Mouse (Mus musculus): Measurements from ENCODE around the gene Cyp2j9.
A peak's percentile ranks its signal among the peaks of the same experiment; 100 is the strongest.
"Not testable (repeated sequence)": the region's sequence is repeated elsewhere in the genome, so short reads cannot be mapped to it uniquely, and the experiment has no call there.

Gene Cyp2j9

GRCm38 (mm10) chr4:96590911-96591790 is at the start of gene Cyp2j9:
Gene Cyp2j9 (minus strand): TSS chr4:96591578.
- DNase-seq (ENCODE audit: low spot score in 2 of 2), result peak; percentile 63 to 70

- no peak for DNase-seq (ENCODE audit: low spot score in 2 of 2)
Measured at GRCm38 (mm10) chr4:96635455-96635854, 44.1 kb upstream of the Cyp2j9 start.

GRCm38 (mm10) chr4:96622474-96622873 is 31.1 kb upstream of the Cyp2j9 start:
- no peak for DNase-seq (ENCODE audit: low spot score in 2 of 2)

GRCm38 (mm10) chr4:96591791-96592150 is 393 bp upstream of the Cyp2j9 start:
- peak; percentile 86 to 87 for DNase-seq (ENCODE audit: low spot score in 2 of 2)

GRCm38 (mm10) chr4:96581425-96582088 is 9.8 kb downstream of the Cyp2j9 start:
- peak in 1 of 2 experiments; percentile 18 for DNase-seq (ENCODE audit: low spot score in 2 of 2)

- not testable (repeated sequence) for DNase-seq (ENCODE audit: low spot score in 2 of 2)
Measured at GRCm38 (mm10) chr4:96580351-96580750, 11.0 kb downstream of the Cyp2j9 start.

- no peak for DNase-seq (ENCODE audit: low spot score in 2 of 2)
Measured at GRCm38 (mm10) chr4:96569442-96569841, 21.9 kb downstream of the Cyp2j9 start.

GRCm38 (mm10) chr4:96567988-96568387 is 23.4 kb downstream of the Cyp2j9 start:
- no peak for DNase-seq (ENCODE audit: low spot score in 2 of 2)

DNA sequence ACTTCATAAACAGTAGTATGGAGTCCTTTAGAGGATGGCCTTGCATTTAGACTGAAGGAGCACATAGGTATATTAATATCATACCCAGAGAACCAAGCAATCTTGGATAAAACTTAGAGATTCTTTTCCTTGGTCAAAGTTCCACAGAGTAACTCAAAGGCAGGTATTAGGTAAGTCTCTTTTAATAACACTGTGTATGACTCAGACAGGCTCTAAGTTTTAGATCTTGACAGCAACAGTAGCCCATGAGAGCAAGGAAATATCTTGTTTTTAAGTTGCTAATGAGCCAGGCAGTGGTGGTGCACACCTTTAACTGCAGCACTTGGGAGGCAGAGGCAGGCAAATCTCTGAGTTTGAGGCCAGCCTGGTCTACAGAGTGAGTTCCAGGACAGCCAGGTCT is 25.6 kb downstream of the Cyp2j9 start:
- no peak for DNase-seq (ENCODE audit: low spot score in 2 of 2)

GRCm38 (mm10) chr4:96560464-96560863 is 30.9 kb downstream of the Cyp2j9 start:
- DNase-seq (ENCODE audit: low spot score in 2 of 2), result no peak

- DNase-seq (ENCODE audit: low spot score in 2 of 2), result no peak
Measured at GRCm38 (mm10) chr4:96559781-96560180, 31.6 kb downstream of the Cyp2j9 start.

DNA sequence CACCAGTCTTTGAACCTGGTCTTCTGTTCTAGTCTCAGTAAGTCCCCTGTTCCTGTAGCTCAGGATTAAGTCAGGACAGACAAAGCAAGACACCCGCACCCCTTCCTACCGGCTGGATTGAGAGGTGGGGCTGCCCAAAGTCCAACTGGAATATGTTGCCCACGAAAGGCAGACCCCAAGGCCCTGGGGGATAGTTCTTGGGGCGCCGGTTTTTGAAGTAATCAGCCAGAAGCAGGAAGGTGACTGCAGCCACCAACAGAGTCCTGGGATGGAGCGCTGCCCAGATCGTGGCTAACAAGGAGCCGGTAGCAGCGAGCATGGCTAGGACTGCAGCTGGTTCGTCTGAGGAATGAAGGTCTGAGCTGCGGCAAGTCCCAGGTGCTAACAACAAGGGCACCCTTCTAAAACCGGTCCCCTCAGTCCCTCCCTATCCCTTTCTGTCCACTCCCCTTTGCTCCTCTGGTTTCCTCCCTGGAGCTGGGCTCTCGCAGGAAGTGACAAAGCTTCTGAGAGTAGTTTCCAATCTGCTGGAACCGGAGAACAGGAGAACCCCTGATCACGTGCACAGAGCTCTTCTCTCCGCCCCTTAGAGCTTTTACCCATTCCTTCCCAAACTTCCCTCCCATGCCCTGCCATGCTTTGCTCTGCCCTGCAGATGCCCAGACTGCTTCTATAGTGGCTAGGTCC is 38.1 kb downstream of the Cyp2j9 start, which contains the start of gene Cyp2j6:
Gene Cyp2j6 (minus strand): TSS at position 529 of the 687 bp plus-strand sequence.
- DNase-seq (ENCODE audit: low spot score in 2 of 2), result peak; percentile 59 to 72

GRCm38 (mm10) chr4:96551619-96552018 is 39.8 kb downstream of the Cyp2j9 start:
- DNase-seq (ENCODE audit: low spot score in 2 of 2), result no peak

DNA sequence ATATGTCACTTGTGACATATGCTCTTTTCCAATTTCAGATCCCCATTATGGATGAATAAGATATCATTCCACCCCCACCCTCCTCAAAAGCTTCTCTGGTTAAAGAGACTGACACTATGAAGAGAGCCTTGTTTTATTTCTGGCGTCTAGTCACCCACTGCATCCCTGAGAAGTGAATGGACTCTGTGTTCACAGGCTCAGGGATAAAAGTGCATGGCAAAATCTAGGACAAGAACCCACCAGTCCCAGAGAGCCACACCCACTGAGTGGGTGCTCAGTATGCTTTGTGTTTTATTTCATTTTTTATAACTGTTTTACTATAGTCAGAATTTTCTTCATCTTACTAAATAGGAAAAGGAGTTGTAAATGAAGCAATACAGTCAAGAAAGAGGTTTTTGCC is 45.4 kb downstream of the Cyp2j9 start:
- DNase-seq (ENCODE audit: low spot score in 2 of 2), result peak; percentile 27 to 54

GRCm38 (mm10) chr4:96525772-96526171 is 65.6 kb downstream of the Cyp2j9 start:
- DNase-seq (ENCODE audit: low spot score in 2 of 2), result peak in 1 of 2 experiments; percentile 20

GRCm38 (mm10) chr4:96522256-96522655 is 69.1 kb downstream of the Cyp2j9 start:
- no peak for DNase-seq (ENCODE audit: low spot score in 2 of 2)

Measured in right cerebral cortex, postnatal 10 days (tissue).